Mouse (Mus musculus): ENCODE measurements around the gene Hexim1. TPM values are rescaled to one million over a fixed set of nuclear protein-coding genes. Genes with fewer than 3 reads are reported as not detected.

The Hexim1 gene
- polyA plus RNA-seq, 1 experiment: 5.8 TPM

GRCm38 (mm10) chr11:103104469-103104868 lies 11.6 kb upstream of the Hexim1 start:
- H3K4me1 ChIP-seq (ENCODE audit: control insufficient read depth, insufficient read depth, low read length): peaks cover 23% of the 10 kb centered on the region
- H3K4me3 ChIP-seq (ENCODE audit: control insufficient read depth, low read depth, low read length): no peak overlapping the region
- H3K36me3 ChIP-seq (ENCODE audit: control insufficient read depth, insufficient read depth, low read length): no peaks in the 10 kb centered on the region
- no peaks in the 10 kb centered on the region for H3K27me3 ChIP-seq (ENCODE audit: control insufficient read depth, insufficient read depth, low read length)
- no peak overlapping the region for H3K27ac ChIP-seq (ENCODE audit: control insufficient read depth, insufficient read depth, low read depth, low read length)
- TF ChIP-seq POLR2A (IDR thresholded peaks at IDR 0.05; ENCODE audit: control insufficient read depth, low read depth, low read length): no peak
- TF ChIP-seq CTCF (IDR thresholded peaks at IDR 0.05; ENCODE audit: control insufficient read depth, insufficient read depth, insufficient replicate concordance, low read depth, low read length): no peak

GRCm38 (mm10) chr11:103105180-103105725 lies 10.8 kb upstream of the Hexim1 start:
- H3K27ac ChIP-seq (ENCODE audit: control insufficient read depth, insufficient read depth, low read depth, low read length): no peak overlapping the region
- H3K4me3 ChIP-seq (ENCODE audit: control insufficient read depth, low read depth, low read length): no peak overlapping the region
- no peaks in the 10 kb centered on the region for H3K36me3 ChIP-seq (ENCODE audit: control insufficient read depth, insufficient read depth, low read length)
- TF ChIP-seq CTCF (IDR thresholded peaks at IDR 0.05; ENCODE audit: control insufficient read depth, insufficient read depth, insufficient replicate concordance, low read depth, low read length) (no peak), POLR2A (IDR thresholded peaks at IDR 0.05; ENCODE audit: control insufficient read depth, low read depth, low read length) (no peak)
- peaks cover 23% of the 10 kb centered on the region for H3K4me1 ChIP-seq (ENCODE audit: control insufficient read depth, insufficient read depth, low read length)
- H3K27me3 ChIP-seq (ENCODE audit: control insufficient read depth, insufficient read depth, low read length): no peaks in the 10 kb centered on the region

- TF ChIP-seq POLR2A (IDR thresholded peaks at IDR 0.05; ENCODE audit: control insufficient read depth, low read depth, low read length): no peak
- no peak for TF ChIP-seq CTCF (IDR thresholded peaks at IDR 0.05; ENCODE audit: control insufficient read depth, insufficient read depth, insufficient replicate concordance, low read depth, low read length)
- Histone ChIP-seq H3K4me3 (ENCODE audit: control insufficient read depth, low read depth, low read length) (no peak overlapping the region), H3K27me3 (ENCODE audit: control insufficient read depth, insufficient read depth, low read length) (no peaks in the 10 kb centered on the region), H3K27ac (ENCODE audit: control insufficient read depth, insufficient read depth, low read depth, low read length) (no peak overlapping the region), H3K36me3 (ENCODE audit: control insufficient read depth, insufficient read depth, low read length) (no peaks in the 10 kb centered on the region), H3K4me1 (ENCODE audit: control insufficient read depth, insufficient read depth, low read length) (peaks cover 18% of the 10 kb centered on the region)
These were observed 10.2 kb upstream of the Hexim1 start for GRCm38 (mm10) chr11:103105810-103106209.

- no peaks in the 10 kb centered on the region for H3K36me3 ChIP-seq (ENCODE audit: control insufficient read depth, insufficient read depth, low read length)
- H3K27ac ChIP-seq (ENCODE audit: control insufficient read depth, insufficient read depth, low read depth, low read length): no peak overlapping the region
- TF ChIP-seq POLR2A (IDR thresholded peaks at IDR 0.05; ENCODE audit: control insufficient read depth, low read depth, low read length): no peak
- no peak for TF ChIP-seq CTCF (IDR thresholded peaks at IDR 0.05; ENCODE audit: control insufficient read depth, insufficient read depth, insufficient replicate concordance, low read depth, low read length)
- H3K4me1 ChIP-seq (ENCODE audit: control insufficient read depth, insufficient read depth, low read length): peaks cover 16% of the 10 kb centered on the region
- H3K4me3 ChIP-seq (ENCODE audit: control insufficient read depth, low read depth, low read length): no peak overlapping the region
- H3K27me3 ChIP-seq (ENCODE audit: control insufficient read depth, insufficient read depth, low read length): no peaks in the 10 kb centered on the region
These were observed 9.6 kb upstream of the Hexim1 start for GRCm38 (mm10) chr11:103106386-103106785.

- no peaks in the 10 kb centered on the region for H3K36me3 ChIP-seq (ENCODE audit: control insufficient read depth, insufficient read depth, low read length)
- H3K4me3 ChIP-seq (ENCODE audit: control insufficient read depth, low read depth, low read length): peak overlapping the region; percentile 65; the same call in 1 of the 2 replicates
- TF ChIP-seq POLR2A (IDR thresholded peaks at IDR 0.05; ENCODE audit: control insufficient read depth, low read depth, low read length): no peak
- no peak for TF ChIP-seq CTCF (IDR thresholded peaks at IDR 0.05; ENCODE audit: control insufficient read depth, insufficient read depth, insufficient replicate concordance, low read depth, low read length)
- H3K4me1 ChIP-seq (ENCODE audit: control insufficient read depth, insufficient read depth, low read length): peaks cover 26% of the 10 kb centered on the region
- peaks cover 3% of the 10 kb centered on the region; the same call in 1 of the 2 replicates for H3K27me3 ChIP-seq (ENCODE audit: control insufficient read depth, insufficient read depth, low read length)
- peak overlapping the region; percentile 68 for H3K27ac ChIP-seq (ENCODE audit: control insufficient read depth, insufficient read depth, low read depth, low read length)
These were observed 4.7 kb upstream of the Hexim1 start for GRCm38 (mm10) chr11:103111301-103111700.

GRCm38 (mm10) chr11:103111881-103112551 lies 4.0 kb upstream of the Hexim1 start:
- no peak; the same call in 1 of the 2 replicates for TF ChIP-seq POLR2A (IDR thresholded peaks at IDR 0.05; ENCODE audit: control insufficient read depth, low read depth, low read length)
- no peak for TF ChIP-seq CTCF (IDR thresholded peaks at IDR 0.05; ENCODE audit: control insufficient read depth, insufficient read depth, insufficient replicate concordance, low read depth, low read length)
- Histone ChIP-seq H3K27me3 (ENCODE audit: control insufficient read depth, insufficient read depth, low read length) (peaks cover 3% of the 10 kb centered on the region; the same call in 1 of the 2 replicates), H3K36me3 (ENCODE audit: control insufficient read depth, insufficient read depth, low read length) (no peaks in the 10 kb centered on the region), H3K4me3 (ENCODE audit: control insufficient read depth, low read depth, low read length) (peak overlapping the region; percentile 65), H3K4me1 (ENCODE audit: control insufficient read depth, insufficient read depth, low read length) (peaks cover 32% of the 10 kb centered on the region), H3K27ac (ENCODE audit: control insufficient read depth, insufficient read depth, low read depth, low read length) (peak overlapping the region; percentile 68)

GRCm38 (mm10) chr11:103112552-103112912 lies 3.5 kb upstream of the Hexim1 start:
- no peak for TF ChIP-seq POLR2A (IDR thresholded peaks at IDR 0.05; ENCODE audit: control insufficient read depth, low read depth, low read length)
- TF ChIP-seq CTCF (IDR thresholded peaks at IDR 0.05; ENCODE audit: control insufficient read depth, insufficient read depth, insufficient replicate concordance, low read depth, low read length): no peak
- Histone ChIP-seq H3K27me3 (ENCODE audit: control insufficient read depth, insufficient read depth, low read length) (peaks cover 3% of the 10 kb centered on the region; the same call in 1 of the 2 replicates), H3K36me3 (ENCODE audit: control insufficient read depth, insufficient read depth, low read length) (no peaks in the 10 kb centered on the region), H3K4me1 (ENCODE audit: control insufficient read depth, insufficient read depth, low read length) (peaks cover 36% of the 10 kb centered on the region), H3K27ac (ENCODE audit: control insufficient read depth, insufficient read depth, low read depth, low read length) (peak overlapping the region; percentile 68), H3K4me3 (ENCODE audit: control insufficient read depth, low read depth, low read length) (peak overlapping the region; percentile 65)
